Mouse (Mus musculus) ovary, postnatal 10 days (tissue): ENCODE data around the gene Gm17334.

Source experiments
- DNase-seq: peaks from one replicate; pipeline ENCODE4 v3.0.0; 2022; ENCODE audit warnings: low spot score

The Gm17334 gene

GRCm38 (mm10) chr11:53796409-53797151 lies 23.6 kb upstream of the Gm17334 start:
- DNase-seq = no peak

DNA sequence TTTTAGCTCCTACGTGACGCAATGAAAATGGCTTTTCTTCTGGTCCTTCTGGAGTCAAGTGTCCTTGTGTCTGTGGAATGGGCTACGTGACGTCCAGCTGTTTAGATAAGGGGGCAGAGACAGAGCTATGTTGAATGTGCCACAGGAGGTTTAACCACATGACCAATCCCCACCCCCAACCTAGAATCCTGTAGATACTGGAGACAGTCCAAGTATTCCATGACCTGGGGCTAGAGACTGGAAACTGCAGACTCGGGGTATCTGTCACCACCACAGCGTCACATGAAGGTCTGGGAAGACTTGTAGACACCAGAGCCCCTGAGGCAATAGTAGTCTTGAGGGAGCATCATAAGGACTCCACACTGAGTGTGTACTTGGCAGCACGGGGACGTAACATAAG lies 22.8 kb upstream of the Gm17334 start:
- DNase-seq = no peak

GRCm38 (mm10) chr11:53794671-53795557 lies 21.9 kb upstream of the Gm17334 start:
- no peak for DNase-seq

GRCm38 (mm10) chr11:53794015-53794414 lies 21.0 kb upstream of the Gm17334 start:
- no peak for DNase-seq

DNA sequence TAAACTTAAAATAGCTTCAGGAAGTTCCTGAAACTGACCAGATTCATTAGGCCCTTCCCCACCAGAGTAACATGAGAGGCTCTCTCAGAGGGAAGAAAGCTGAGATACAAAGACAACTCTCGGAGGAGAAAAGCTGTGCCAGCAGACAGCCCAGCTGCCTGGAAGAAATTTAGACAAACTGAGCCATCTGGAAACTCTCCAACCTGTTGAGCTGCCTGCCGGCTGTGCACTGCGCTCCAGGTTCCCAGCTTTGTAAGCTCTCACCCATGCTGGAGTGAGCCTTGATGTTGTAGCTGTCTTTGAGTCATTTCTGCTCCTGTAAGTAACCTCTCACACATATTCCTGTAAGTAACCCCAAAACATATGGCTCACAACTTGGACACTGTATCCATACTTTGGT lies 20.0 kb upstream of the Gm17334 start:
- no peak for DNase-seq

DNA sequence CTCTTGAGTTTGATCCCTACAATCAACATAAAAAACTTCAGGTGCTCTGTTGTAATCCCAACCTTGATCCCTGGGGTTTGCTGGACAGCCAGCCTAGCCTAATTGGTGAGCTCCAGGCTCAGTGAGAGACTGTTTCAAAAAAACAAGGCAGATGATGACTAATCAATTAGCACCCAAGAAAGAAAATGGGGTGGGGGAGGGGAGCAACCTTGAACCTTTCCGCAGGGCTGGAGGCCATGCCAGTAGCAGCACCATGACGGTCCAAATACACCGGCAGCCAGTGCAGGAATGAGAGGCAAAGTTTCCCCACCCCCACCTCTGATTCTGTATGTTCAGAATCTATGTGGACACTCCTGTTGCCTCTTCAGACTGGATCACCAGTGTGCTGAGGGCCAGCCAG lies 16.3 kb upstream of the Gm17334 start:
- no peak for DNase-seq

DNA sequence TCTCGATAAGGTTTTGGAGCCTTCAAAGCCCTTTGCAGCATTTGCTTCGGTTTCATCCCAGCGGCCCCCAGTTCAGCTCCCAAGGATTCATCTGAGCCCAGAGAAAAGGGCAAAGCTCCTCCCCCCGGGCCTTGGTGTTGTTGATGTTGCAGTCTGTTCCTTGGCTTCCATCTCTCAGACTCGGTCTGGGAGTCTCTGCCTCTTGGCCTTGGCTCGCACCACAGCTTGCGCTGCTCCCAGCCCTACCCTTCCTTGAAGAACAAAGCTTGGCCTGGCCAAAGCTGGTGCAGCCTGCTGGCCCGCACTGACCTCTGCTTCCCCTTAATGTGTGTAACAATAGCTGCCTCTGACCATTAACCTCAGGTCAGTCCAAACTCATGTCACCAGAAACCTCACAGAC lies 15.2 kb upstream of the Gm17334 start:
- no peak for DNase-seq

DNA sequence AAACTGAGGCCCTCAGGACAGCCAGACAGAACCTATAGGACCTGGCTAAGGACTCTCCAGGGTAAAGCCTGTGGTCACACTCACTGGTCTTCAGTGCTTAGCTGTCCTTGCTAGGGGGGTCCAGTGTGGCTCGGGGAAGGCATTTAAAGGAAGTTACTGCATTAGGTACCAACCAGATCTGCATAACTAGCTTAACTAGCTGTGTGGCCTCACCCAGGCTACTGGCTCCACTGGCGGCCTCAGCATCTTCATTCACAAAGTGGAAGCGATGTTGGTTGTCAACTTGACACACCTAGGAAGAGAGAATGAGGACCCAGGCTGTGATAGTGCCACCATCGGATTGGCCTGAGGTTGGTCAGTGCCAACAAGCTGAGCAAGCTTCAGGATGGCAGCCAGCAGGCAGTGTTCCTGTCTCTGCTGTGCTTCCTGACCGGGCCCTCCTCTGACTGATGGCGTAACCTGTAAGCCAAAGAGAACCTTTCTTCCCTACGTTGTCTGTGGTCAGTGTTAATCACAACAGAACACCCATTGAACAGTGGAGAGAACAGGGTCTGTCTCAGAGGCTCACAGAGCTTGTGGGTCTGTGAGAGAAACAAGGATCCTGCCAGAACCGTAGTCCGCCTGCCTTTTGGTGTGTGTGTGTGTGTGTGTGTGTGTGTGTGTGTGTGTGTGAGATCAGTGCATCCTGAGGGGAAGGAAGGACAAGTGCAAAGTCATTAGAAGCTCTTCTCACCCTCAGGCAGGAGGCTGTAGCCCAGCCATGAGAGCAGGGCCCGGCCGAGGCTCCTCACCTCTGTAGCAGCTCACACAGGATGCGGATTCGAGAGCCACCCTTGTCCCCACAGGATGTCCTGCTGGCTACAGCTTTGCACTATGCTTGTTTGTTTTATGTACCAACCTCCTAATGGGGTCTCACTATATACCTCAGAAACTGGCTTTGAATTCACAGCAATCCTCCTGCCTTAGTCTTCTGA lies 13.4 kb upstream of the Gm17334 start:
- no peak for DNase-seq

GRCm38 (mm10) chr11:53785311-53785936 lies 12.4 kb upstream of the Gm17334 start:
- DNase-seq = no peak

- no peak for DNase-seq
These were observed 10.3 kb upstream of the Gm17334 start for GRCm38 (mm10) chr11:53783288-53783687.

DNA sequence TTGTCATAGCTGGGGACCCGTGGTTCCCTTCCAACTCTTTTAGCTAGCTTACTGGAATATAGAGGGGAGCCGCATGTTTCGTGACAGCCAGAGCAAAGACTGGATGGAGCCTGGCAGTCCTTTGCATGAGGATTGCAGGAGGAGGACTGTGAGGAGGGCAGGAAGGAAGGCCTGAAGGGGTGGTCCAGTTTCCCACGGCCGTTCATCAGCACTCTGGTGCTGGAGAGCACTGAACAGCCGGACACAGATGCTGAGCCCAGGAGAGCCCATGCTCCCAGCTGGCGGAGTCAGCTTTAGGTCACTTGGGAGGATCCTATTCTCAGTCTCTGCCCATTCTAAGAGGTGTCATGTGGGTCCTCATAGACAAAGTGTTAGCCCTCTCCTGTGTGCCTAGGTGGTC lies 9.0 kb upstream of the Gm17334 start:
- no peak for DNase-seq

GRCm38 (mm10) chr11:53781201-53781775 lies 8.3 kb upstream of the Gm17334 start:
- no peak for DNase-seq

DNA sequence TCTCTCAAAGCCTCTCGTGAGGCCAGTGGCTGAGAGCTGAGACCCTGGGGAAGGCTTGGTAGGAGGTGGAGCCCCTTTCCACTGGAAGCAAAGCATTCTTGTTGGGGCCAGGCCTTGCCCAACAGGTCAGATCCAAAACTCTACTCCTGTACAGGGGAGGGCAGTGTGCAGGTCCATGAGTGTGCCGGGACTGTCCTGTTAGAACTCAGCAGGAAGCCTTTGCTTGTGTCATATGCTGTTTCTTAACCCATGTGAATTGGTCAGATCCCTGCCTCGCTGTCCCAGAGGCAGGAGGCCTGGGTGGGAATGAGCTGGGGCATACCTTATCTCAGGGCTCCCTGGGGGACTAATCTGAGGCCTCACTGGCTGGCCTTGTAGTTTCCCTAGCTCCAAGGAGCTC lies 7.3 kb upstream of the Gm17334 start:
- no peak for DNase-seq

- no peak for DNase-seq
These were observed 6.8 kb upstream of the Gm17334 start for GRCm38 (mm10) chr11:53779808-53780207.

DNA sequence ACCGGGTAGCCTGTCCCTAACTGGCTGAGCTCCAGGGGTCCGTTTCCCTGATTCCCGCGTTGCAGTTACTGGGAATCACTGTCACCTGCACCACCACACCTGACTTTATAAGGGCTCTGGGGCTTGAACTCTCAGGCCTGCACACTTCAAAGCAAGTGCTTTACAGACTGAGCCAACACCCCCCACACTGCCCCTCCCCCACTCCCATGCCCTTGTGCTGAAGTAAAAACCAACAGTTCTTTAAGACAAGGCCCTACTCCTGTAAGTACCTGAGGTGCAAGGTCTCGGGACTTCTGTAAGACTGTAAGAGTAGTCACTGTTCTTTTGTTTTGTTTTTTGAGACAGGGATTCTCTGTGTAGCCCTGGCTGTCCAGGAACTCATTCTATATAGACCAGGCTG lies 5.5 kb upstream of the Gm17334 start:
- no peak for DNase-seq

GRCm38 (mm10) chr11:53777736-53778135 lies 4.7 kb upstream of the Gm17334 start:
- no peak for DNase-seq

- DNase-seq = no peak
These were observed 1.8 kb upstream of the Gm17334 start for GRCm38 (mm10) chr11:53774659-53775255.

- no peak for DNase-seq
These were observed 814 bp upstream of the Gm17334 start for GRCm38 (mm10) chr11:53773641-53774360.

- DNase-seq = no peak
These were observed 451 bp downstream of the Gm17334 start for GRCm38 (mm10) chr11:53772536-53772935.
